Mouse (Mus musculus) MEL (cell line): ENCODE results near the gene Plrg1.

ENCODE experiments used
- CTCF ChIP-seq, 3 experiments: IDR thresholded peaks in 2 of 3; conservative IDR thresholded peaks in 1 of 3; 2 replicates each; pipeline ENCODE4 v1.5.1; 2011 to 2012; ENCODE audit warnings: low read length in 3 of 3, low read depth in 2 of 3, mild to moderate bottlenecking in 2 of 3, improper control_type of control experiment in 1 of 3, inconsistent platforms in 1 of 3, mixed read lengths in 1 of 3, moderate library complexity in 1 of 3; ENCODE audit not compliant: control insufficient read depth in 1 of 3, insufficient read depth in 1 of 3, poor library complexity in 1 of 3, severe bottlenecking in 1 of 3
- E2F4 ChIP-seq: IDR thresholded peaks from 2 replicates; pipeline ENCODE4 v1.6.1; 2011; ENCODE audit warnings: low read depth, low read length, improper control_type of control experiment, borderline replicate concordance
- GABPA ChIP-seq: IDR thresholded peaks from 2 replicates; pipeline ENCODE4 v1.6.1; 2012; ENCODE audit warnings: low read depth, mild to moderate bottlenecking, inconsistent platforms, low read length, improper control_type of control experiment, moderate library complexity
- MEF2A ChIP-seq: IDR thresholded peaks from 2 replicates; pipeline ENCODE4 v1.6.1; 2014; ENCODE audit warnings: low read depth, mild to moderate bottlenecking, inconsistent platforms, low read length, improper control_type of control experiment; ENCODE audit not compliant: poor library complexity, insufficient replicate concordance, severe bottlenecking; ENCODE audit errors: extremely low read depth
- POLR2A ChIP-seq, 2 experiments: IDR thresholded peaks; 2 replicates each; pipeline ENCODE4 v1.6.1; 2011 to 2012; ENCODE audit warnings: low read length in 2 of 2, mild to moderate bottlenecking in 2 of 2, control low read depth in 1 of 2, improper control_type of control experiment in 1 of 2, low read depth in 1 of 2, moderate library complexity in 1 of 2; ENCODE audit not compliant: control insufficient read depth in 1 of 2, insufficient read depth in 1 of 2, poor library complexity in 1 of 2
- POLR2AphosphoS2 ChIP-seq: IDR thresholded peaks from 2 replicates; pipeline ENCODE4 v1.6.1; 2011; ENCODE audit warnings: low read length, improper control_type of control experiment
- POLR2AphosphoS5 ChIP-seq: IDR thresholded peaks from 2 replicates; pipeline ENCODE4 v1.6.1; 2012; ENCODE audit warnings: low read depth, borderline replicate concordance, mild to moderate bottlenecking, inconsistent platforms, low read length, moderate library complexity, mixed read lengths
- RAD21 ChIP-seq: IDR thresholded peaks from 2 replicates; pipeline ENCODE4 v1.6.1; 2011; ENCODE audit warnings: mild to moderate bottlenecking, low read depth, low read length, improper control_type of control experiment
- RCOR1 ChIP-seq: IDR thresholded peaks from 2 replicates; pipeline ENCODE4 v1.6.1; 2012; ENCODE audit warnings: low read depth, mild to moderate bottlenecking, inconsistent platforms, low read length, improper control_type of control experiment
- TCF12 ChIP-seq: IDR thresholded peaks from 2 replicates; pipeline ENCODE4 v1.6.1; 2014; ENCODE audit warnings: low read depth, mild to moderate bottlenecking, inconsistent platforms, low read length, improper control_type of control experiment, moderate library complexity
- USF1 ChIP-seq: IDR thresholded peaks from 2 replicates; pipeline ENCODE4 v1.6.1; 2014; ENCODE audit warnings: low read depth, mild to moderate bottlenecking, inconsistent platforms, low read length, improper control_type of control experiment, moderate library complexity
- ZC3H11A ChIP-seq: IDR thresholded peaks from 2 replicates; pipeline ENCODE4 v1.6.1; 2012; ENCODE audit warnings: low read depth, mild to moderate bottlenecking, inconsistent platforms, low read length, improper control_type of control experiment

DNA sequence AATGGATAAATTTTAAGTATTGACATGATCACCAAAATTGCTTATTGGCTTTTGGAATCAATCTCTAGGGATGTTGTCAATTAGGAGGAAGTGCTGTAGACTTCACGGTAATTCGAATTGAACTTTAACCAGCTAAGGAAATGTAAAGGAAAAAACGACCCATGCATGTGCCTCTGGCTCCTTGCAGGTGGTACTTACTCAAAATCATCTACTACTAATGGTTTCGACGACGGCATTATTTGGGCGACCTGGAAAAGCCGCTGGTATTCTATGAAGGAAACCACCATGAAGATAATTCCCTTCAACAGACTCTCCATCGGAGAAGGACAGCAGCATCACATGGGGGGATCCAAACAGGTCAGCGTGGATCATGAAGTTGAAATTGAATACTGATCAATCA is 41.4 kb upstream of the Plrg1 start:
- TF ChIP-seq CTCF (IDR thresholded peaks at IDR 0.05 in 2 of 3, conservative IDR thresholded peaks at IDR 0.05 in 1 of 3; ENCODE audit: control insufficient read depth in 1 of 3, insufficient read depth in 1 of 3, low read depth in 2 of 3, low read length in 3 of 3, poor library complexity in 1 of 3, severe bottlenecking in 1 of 3) = no peak
- no peak for TF ChIP-seq POLR2A (IDR thresholded peaks at IDR 0.05; ENCODE audit: control insufficient read depth in 1 of 2, insufficient read depth in 1 of 2, low read depth in 1 of 2, low read length in 2 of 2, poor library complexity in 1 of 2)
- TF ChIP-seq GABPA = no peak
- TF ChIP-seq POLR2AphosphoS5 = no peak
- TF ChIP-seq POLR2AphosphoS2 = no peak
- TF ChIP-seq MEF2A = no peak
- TF ChIP-seq E2F4 = no peak
- TF ChIP-seq ZC3H11A = no peak
- no peak for TF ChIP-seq RAD21
- TF ChIP-seq TCF12 = no peak
- no peak for TF ChIP-seq USF1
- TF ChIP-seq RCOR1 = no peak
